Mouse (Mus musculus) hindbrain, embryonic 10.5 days (tissue): ENCODE measurements at regions not wholly inside any gene's neighbourhood (a gene's known extent, or its start where the extent isn't known, plus 50 kb on each side); places are given as distances from the start of the nearest gene placed in this dataset.
A peak's percentile ranks its signal among the peaks of the same experiment; 100 is the strongest.

Source experiments
- DNase-seq: peaks from one replicate; pipeline ENCODE4 v3.0.0-alpha.2; 2017; ENCODE audit warnings: low spot score
- H3K27ac ChIP-seq: fragments of 300-500 bp; sonication (generic); 2 replicates; pipeline ENCODE4 v1.5.1; 2016; ENCODE audit warnings: mild to moderate bottlenecking, moderate library complexity
- H3K27me3 ChIP-seq: fragments of 300-500 bp; sonication (generic); 2 replicates; pipeline ENCODE4 v1.6.1; 2016; ENCODE audit warnings: mild to moderate bottlenecking; ENCODE audit not compliant: poor library complexity, insufficient read depth, severe bottlenecking
- H3K36me3 ChIP-seq: fragments of 300-500 bp; sonication (generic); 2 replicates; pipeline ENCODE4 v1.6.1; 2016; ENCODE audit warnings: mild to moderate bottlenecking, moderate library complexity
- H3K4me1 ChIP-seq: fragments of 300-500 bp; sonication (generic); replicated peaks from 2 replicates; pipeline ENCODE4 v1.6.1; 2016; ENCODE audit warnings: mild to moderate bottlenecking
- H3K4me3 ChIP-seq: fragments of 300-500 bp; sonication (generic); 2 replicates; pipeline ENCODE4 v1.5.1; 2016; ENCODE audit warnings: mild to moderate bottlenecking, moderate library complexity
- H3K9me3 ChIP-seq: fragments of 300-500 bp; sonication (generic); 2 replicates; pipeline ENCODE4 v1.6.1; 2016; ENCODE audit warnings: mild to moderate bottlenecking, moderate library complexity
- WGBS: fragments of 180-500 bp; shearing (Covaris S2); methylation state at CpG from one replicate; pipeline ENCODE4 v1.1.7; 2016; 5-methylcytosine and 5-hydroxymethylcytosine counted together

GRCm38 (mm10) chr13:46043568-46043967 lies 78.8 kb upstream of the Atxn1 start:
- Histone ChIP-seq H3K4me3 (no peak overlapping the region), H3K27me3 (no peaks in the 10 kb centered on the region), H3K36me3 (no peaks in the 10 kb centered on the region), H3K27ac (peak overlapping the region; percentile 40; the same call in 1 of the 2 replicates), H3K4me1 (peaks cover 33% of the 10 kb centered on the region), H3K9me3 (no peaks in the 10 kb centered on the region)
- DNase-seq: no peak
- 80% methylated on average over 12 of the region's 12 CpGs for WGBS

- no peaks in the 10 kb centered on the region for H3K36me3 ChIP-seq
- no peak overlapping the region for H3K4me3 ChIP-seq
- peak overlapping the region; percentile 40; the same call in 1 of the 2 replicates for H3K27ac ChIP-seq
- 60% methylated on average over 10 of the region's 10 CpGs for WGBS
- H3K4me1 ChIP-seq: peaks cover 38% of the 10 kb centered on the region
- H3K9me3 ChIP-seq: no peaks in the 10 kb centered on the region
- no peaks in the 10 kb centered on the region for H3K27me3 ChIP-seq
- DNase-seq: no peak
Observed at GRCm38 (mm10) chr13:46043016-46043415, 78.2 kb upstream of the Atxn1 start.

- Histone ChIP-seq H3K27me3 (no peaks in the 10 kb centered on the region), H3K27ac (no peak overlapping the region), H3K4me1 (peaks cover 38% of the 10 kb centered on the region), H3K9me3 (no peaks in the 10 kb centered on the region), H3K4me3 (no peak overlapping the region), H3K36me3 (no peaks in the 10 kb centered on the region)
- WGBS: 86% methylated on average over 8 of the region's 8 CpGs
- no peak for DNase-seq
Observed at GRCm38 (mm10) chr13:46042224-46042623, 77.4 kb upstream of the Atxn1 start.

- no peak overlapping the region for H3K4me3 ChIP-seq
- no peak for DNase-seq
- H3K4me1 ChIP-seq: peaks cover 38% of the 10 kb centered on the region
- no peaks in the 10 kb centered on the region for H3K27me3 ChIP-seq
- H3K9me3 ChIP-seq: no peaks in the 10 kb centered on the region
- WGBS: 87% methylated on average over 4 of the region's 4 CpGs
- H3K27ac ChIP-seq: no peak overlapping the region
- no peaks in the 10 kb centered on the region for H3K36me3 ChIP-seq
Observed at GRCm38 (mm10) chr13:46041475-46041874, 76.7 kb upstream of the Atxn1 start.

GRCm38 (mm10) chr13:46040062-46040461 lies 75.3 kb upstream of the Atxn1 start:
- 0 out of 2 replicates have a peak overlapping the region, but pooled peaks have one; percentile 62 for H3K27ac ChIP-seq
- H3K4me3 ChIP-seq: no peak overlapping the region
- no peaks in the 10 kb centered on the region for H3K9me3 ChIP-seq
- no peak for DNase-seq
- peaks cover 38% of the 10 kb centered on the region for H3K4me1 ChIP-seq
- H3K27me3 ChIP-seq: no peaks in the 10 kb centered on the region
- H3K36me3 ChIP-seq: no peaks in the 10 kb centered on the region
- 86% methylated on average over 5 of the region's 5 CpGs for WGBS

GRCm38 (mm10) chr13:46038441-46039331 lies 73.9 kb upstream of the Atxn1 start:
- H3K27ac ChIP-seq: peak overlapping the region; percentile 62
- WGBS: 27% methylated on average over 10 of the region's 10 CpGs
- no peak overlapping the region for H3K4me3 ChIP-seq
- peaks cover 36% of the 10 kb centered on the region for H3K4me1 ChIP-seq
- DNase-seq: no peak
- H3K36me3 ChIP-seq: no peaks in the 10 kb centered on the region
- H3K9me3 ChIP-seq: no peaks in the 10 kb centered on the region
- no peaks in the 10 kb centered on the region for H3K27me3 ChIP-seq

GRCm38 (mm10) chr13:46032281-46032680 lies 67.5 kb upstream of the Atxn1 start:
- no peak for DNase-seq
- Histone ChIP-seq H3K4me3 (no peak overlapping the region), H3K27me3 (no peaks in the 10 kb centered on the region)

GRCm38 (mm10) chr13:46026018-46026417 lies 61.2 kb upstream of the Atxn1 start:
- H3K4me1 ChIP-seq: peaks cover 26% of the 10 kb centered on the region
- no peak for DNase-seq
- no peak overlapping the region for H3K27ac ChIP-seq
- no peaks in the 10 kb centered on the region for H3K36me3 ChIP-seq
- peaks cover 6% of the 10 kb centered on the region; the same call in 1 of the 2 replicates for H3K27me3 ChIP-seq
- no peaks in the 10 kb centered on the region for H3K9me3 ChIP-seq
- 36% methylated on average over 2 of the region's 2 CpGs for WGBS
- no peak overlapping the region for H3K4me3 ChIP-seq

More at GRCm38 (mm10) chr13:46032281-46032680, 67.5 kb upstream of the Atxn1 start:
- H3K27ac ChIP-seq: no peak overlapping the region
- no peaks in the 10 kb centered on the region for H3K9me3 ChIP-seq
- H3K4me1 ChIP-seq: no peaks in the 10 kb centered on the region
- WGBS: 71% methylated on average over 2 of the region's 2 CpGs
- H3K36me3 ChIP-seq: no peaks in the 10 kb centered on the region

GRCm38 (mm10) chr13:46023630-46024041 lies 58.8 kb upstream of the Atxn1 start:
- Histone ChIP-seq H3K9me3 (no peaks in the 10 kb centered on the region), H3K36me3 (no peaks in the 10 kb centered on the region), H3K27me3 (peaks cover 6% of the 10 kb centered on the region; the same call in 1 of the 2 replicates), H3K4me3 (no peak overlapping the region), H3K27ac (no peak overlapping the region), H3K4me1 (peaks cover 38% of the 10 kb centered on the region)
- no peak for DNase-seq
- 73% methylated on average over 5 of the region's 5 CpGs for WGBS

- WGBS: 57% methylated on average over 5 of the region's 5 CpGs
- Histone ChIP-seq H3K9me3 (no peaks in the 10 kb centered on the region), H3K4me3 (no peak overlapping the region), H3K36me3 (no peaks in the 10 kb centered on the region), H3K27me3 (peaks cover 6% of the 10 kb centered on the region; the same call in 1 of the 2 replicates), H3K4me1 (peaks cover 38% of the 10 kb centered on the region), H3K27ac (no peak overlapping the region)
- no peak for DNase-seq
Observed at GRCm38 (mm10) chr13:46023187-46023586, 58.4 kb upstream of the Atxn1 start.

GRCm38 (mm10) chr13:46020945-46021835 lies 56.4 kb upstream of the Atxn1 start:
- peaks cover 6% of the 10 kb centered on the region; the same call in 1 of the 2 replicates for H3K27me3 ChIP-seq
- no peak overlapping the region for H3K27ac ChIP-seq
- H3K4me3 ChIP-seq: no peak overlapping the region
- no peaks in the 10 kb centered on the region for H3K36me3 ChIP-seq
- H3K9me3 ChIP-seq: no peaks in the 10 kb centered on the region
- H3K4me1 ChIP-seq: peaks cover 38% of the 10 kb centered on the region
- no peak for DNase-seq
- WGBS: 89% methylated on average over 6 of the region's 6 CpGs

GRCm38 (mm10) chr13:46019431-46020166 lies 54.8 kb upstream of the Atxn1 start:
- peaks cover 2% of the 10 kb centered on the region; the same call in 1 of the 2 replicates for H3K27me3 ChIP-seq
- peaks cover 36% of the 10 kb centered on the region for H3K4me1 ChIP-seq
- no peaks in the 10 kb centered on the region for H3K9me3 ChIP-seq
- DNase-seq: peak; percentile 41
- H3K36me3 ChIP-seq: no peaks in the 10 kb centered on the region
- H3K4me3 ChIP-seq: no peak overlapping the region
- H3K27ac ChIP-seq: peak overlapping the region; percentile 64
- 34% methylated on average over 9 of the region's 9 CpGs for WGBS
